Comparison of ENCODE assay signal across 16 mouse cellular contexts in genomic region chrX:42324848-42325247, GRCm38 (mm10).
"Had no signal": no experiment of that assay in that cellular context is flagged by ENCODE, and none has a peak within 500 bp of the region (broad histone marks: within the 10 kb centered on the region; RNA-seq: fewer than 3 reads in every experiment).

No protein-coding gene starts in this region.

- H3K9ac ChIP-seq: liver, embryonic 15.5 days; liver, postnatal 0 days; lung, embryonic 14.5 days; midbrain, embryonic 13.5 days; midbrain, embryonic 15.5 days; neural tube, embryonic 12.5 days; stomach, embryonic 15.5 days had no signal

- DNase-seq: liver, postnatal 0 days; lung, embryonic 14.5 days; right cerebral cortex, postnatal 14 days; thymus, adult 2 months; thymus, postnatal 25 days; thymus, postnatal 4 days had no signal

- H3K4me3 ChIP-seq: liver, embryonic 15.5 days; megakaryocyte, embryonic 14.5 days; midbrain, embryonic 13.5 days; midbrain, embryonic 15.5 days; neural tube, embryonic 12.5 days; stomach, embryonic 15.5 days had no signal

- H3K4me2 ChIP-seq: liver, embryonic 15.5 days; lung, embryonic 14.5 days; midbrain, embryonic 11.5 days; midbrain, embryonic 13.5 days; midbrain, embryonic 15.5 days; neural tube, embryonic 12.5 days; stomach, embryonic 15.5 days had no signal

- H3K36me3 ChIP-seq: liver, embryonic 15.5 days; midbrain, embryonic 13.5 days; midbrain, embryonic 15.5 days; neural tube, embryonic 12.5 days; stomach, embryonic 15.5 days had no signal

- H3K27me3 ChIP-seq: liver, embryonic 15.5 days; midbrain, embryonic 13.5 days; midbrain, embryonic 15.5 days; neural tube, embryonic 12.5 days; stomach, embryonic 15.5 days had no signal

- H3K9me3 ChIP-seq: liver, embryonic 15.5 days; megakaryocyte, embryonic 14.5 days; midbrain, embryonic 13.5 days; midbrain, embryonic 15.5 days; neural tube, embryonic 12.5 days; stomach, embryonic 15.5 days had no signal

- ATAC-seq: liver, postnatal 0 days; lung, postnatal 0 days; midbrain, embryonic 13.5 days; midbrain, embryonic 15.5 days had no signal

- H3K27ac ChIP-seq: liver, embryonic 15.5 days; macrophage; midbrain, embryonic 13.5 days; midbrain, embryonic 15.5 days; neural tube, embryonic 12.5 days; stomach, embryonic 15.5 days; stomach, postnatal 0 days had no signal

- H3K4me1 ChIP-seq: liver, embryonic 15.5 days; megakaryocyte, embryonic 14.5 days; stomach, embryonic 15.5 days had no signal
